Mouse (Mus musculus): ENCODE measurements around the gene Mfsd4b3.
"Not testable (repeated sequence)": the region's sequence is repeated elsewhere in the genome, so short reads cannot be mapped to it uniquely, and the experiment has no call there.

- TF ChIP-seq CTCF (IDR thresholded peaks at IDR 0.05; ENCODE audit: low read depth, low read length); POLR2A (IDR thresholded peaks at IDR 0.05; ENCODE audit: extremely low read depth, insufficient read depth, low read length): not testable (repeated sequence)
Measured at GRCm38 (mm10) chr10:39947195-39947594, 12.8 kb downstream of the Mfsd4b3 start.

All from liver, adult 2 months (tissue).